Mouse (Mus musculus) CH12.LX (cell line): ENCODE measurements at regions not wholly inside any gene's neighbourhood (a gene's known extent, or its start where the extent isn't known, plus 50 kb on each side); places are given as distances from the start of the nearest gene placed in this dataset.

Experiments used
- DNase-seq: peaks from one replicate; pipeline ENCODE4 v3.0.0-alpha.2; 2013; ENCODE audit errors: extremely low read depth
- H3K27ac ChIP-seq: 2 replicates; pipeline ENCODE4 v1.5.1; 2012; ENCODE audit warnings: low read depth, mild to moderate bottlenecking, control low read depth, moderate library complexity; ENCODE audit not compliant: insufficient read depth
- H3K27me3 ChIP-seq: replicated peaks from 2 replicates; pipeline ENCODE3; 2012; ENCODE audit warnings: inconsistent platforms
- H3K36me3 ChIP-seq, 2 experiments: replicated peaks in 1 of 2; 2 replicates each; pipeline versions ENCODE3 to v1.6.1; 2012; ENCODE audit warnings: inconsistent platforms in 1 of 2, low read length in 1 of 2, mild to moderate bottlenecking in 1 of 2, mixed read lengths in 1 of 2, moderate library complexity in 1 of 2; ENCODE audit not compliant: control insufficient read depth in 1 of 2, insufficient read depth in 1 of 2
- H3K4me1 ChIP-seq, 2 experiments: 2 replicates each; pipeline ENCODE4 v1.6.1; 2012; ENCODE audit warnings: inconsistent platforms in 1 of 2, moderate library complexity in 1 of 2; ENCODE audit not compliant: insufficient read depth in 2 of 2, control insufficient read depth in 1 of 2
- H3K4me2 ChIP-seq: 2 replicates; pipeline ENCODE4 v1.6.1; 2012; ENCODE audit warnings: low read depth, mild to moderate bottlenecking, control low read depth; ENCODE audit not compliant: poor library complexity, insufficient read depth, severe bottlenecking
- H3K4me3 ChIP-seq, 3 experiments: fragments of 150-350 bp in 1 of 3; sonication (generic) in 1 of 3; replicated peaks in 1 of 3; 2 replicates each; pipeline versions ENCODE3 to v1.5.1; 2011 to 2012; ENCODE audit warnings: low read depth in 2 of 3, low read length in 2 of 3, mild to moderate bottlenecking in 2 of 3, moderate library complexity in 2 of 3, control low read depth in 1 of 3, improper control_type of control experiment in 1 of 3, inconsistent platforms in 1 of 3, mixed read lengths in 1 of 3; ENCODE audit not compliant: poor library complexity in 1 of 3
- H3K79me2 ChIP-seq: replicated peaks from 2 replicates; pipeline ENCODE4 v1.6.1; 2012; ENCODE audit warnings: mild to moderate bottlenecking, moderate library complexity; ENCODE audit not compliant: control insufficient read depth, poor library complexity, insufficient read depth, severe bottlenecking; ENCODE audit errors: extremely low read depth
- H3K9ac ChIP-seq: 2 replicates; pipeline ENCODE4 v1.6.1; 2012; ENCODE audit warnings: low read depth, mild to moderate bottlenecking, control low read depth, moderate library complexity; ENCODE audit not compliant: insufficient read depth
- H3K9me3 ChIP-seq: replicated peaks from 2 replicates; pipeline ENCODE3; 2012; ENCODE audit warnings: low read length, inconsistent platforms, mixed read lengths
- BHLHE40 ChIP-seq: IDR thresholded peaks from 2 replicates; pipeline ENCODE4 v1.6.1; 2011; ENCODE audit warnings: mild to moderate bottlenecking, low read depth, low read length, improper control_type of control experiment
- CHD1 ChIP-seq: IDR thresholded peaks from 2 replicates; pipeline ENCODE4 v1.6.1; 2012; ENCODE audit warnings: low read depth, low read length, improper control_type of control experiment, inconsistent platforms
- CTCF ChIP-seq, 2 experiments: IDR thresholded peaks in 1 of 2; conservative IDR thresholded peaks in 1 of 2; 2 replicates each; pipeline ENCODE4 v1.5.1; 2011 to 2012; ENCODE audit warnings: low read depth in 2 of 2, low read length in 2 of 2, improper control_type of control experiment in 1 of 2, inconsistent platforms in 1 of 2, mild to moderate bottlenecking in 1 of 2, moderate library complexity in 1 of 2
- E2F4 ChIP-seq: IDR thresholded peaks from 2 replicates; pipeline ENCODE4 v1.6.1; 2011; ENCODE audit warnings: low read depth, low read length, improper control_type of control experiment; ENCODE audit not compliant: insufficient replicate concordance
- EP300 ChIP-seq: IDR thresholded peaks from 2 replicates; pipeline ENCODE4 v1.6.1; 2011; ENCODE audit warnings: low read length, improper control_type of control experiment
- ETS1 ChIP-seq: conservative IDR thresholded peaks from 2 replicates; pipeline ENCODE4 v1.6.1; 2012; ENCODE audit warnings: low read depth, mild to moderate bottlenecking, inconsistent platforms, low read length, improper control_type of control experiment, moderate library complexity
- GABPA ChIP-seq: IDR thresholded peaks from 2 replicates; pipeline ENCODE4 v1.6.1; 2012; ENCODE audit warnings: low read depth, low read length, improper control_type of control experiment, inconsistent platforms; ENCODE audit not compliant: insufficient replicate concordance
- HCFC1 ChIP-seq: IDR thresholded peaks from 2 replicates; pipeline ENCODE4 v1.6.1; 2012; ENCODE audit warnings: low read depth, mild to moderate bottlenecking, inconsistent platforms, low read length, improper control_type of control experiment
- JUN ChIP-seq: IDR thresholded peaks from 2 replicates; pipeline ENCODE4 v1.6.1; 2011; ENCODE audit warnings: low read depth, mild to moderate bottlenecking, low read length, improper control_type of control experiment, moderate library complexity; ENCODE audit not compliant: insufficient read depth
- JUND ChIP-seq: conservative IDR thresholded peaks from 2 replicates; pipeline ENCODE4 v1.6.1; 2011; ENCODE audit warnings: low read depth, low read length, improper control_type of control experiment
- MAFK ChIP-seq: IDR thresholded peaks from 2 replicates; pipeline ENCODE4 v1.6.1; 2011; ENCODE audit warnings: low read length, improper control_type of control experiment; ENCODE audit not compliant: insufficient replicate concordance
- MAZ ChIP-seq: IDR thresholded peaks from 2 replicates; pipeline ENCODE4 v1.6.1; 2012; ENCODE audit warnings: low read depth, mild to moderate bottlenecking, inconsistent platforms, low read length, improper control_type of control experiment, moderate library complexity
- MXI1 ChIP-seq: IDR thresholded peaks from 2 replicates; pipeline ENCODE4 v1.6.1; 2011; ENCODE audit warnings: mild to moderate bottlenecking, low read depth, low read length, improper control_type of control experiment
- MYC ChIP-seq: IDR thresholded peaks from 2 replicates; pipeline ENCODE4 v1.6.1; 2011; ENCODE audit warnings: low read depth, mild to moderate bottlenecking, improper control_type of control experiment, low read length
- NELFE ChIP-seq: IDR thresholded peaks from 2 replicates; pipeline ENCODE4 v1.6.1; 2011; ENCODE audit warnings: low read depth, low read length, improper control_type of control experiment
- POLR2A ChIP-seq: IDR thresholded peaks from 2 replicates; pipeline ENCODE4 v1.6.1; 2011; ENCODE audit warnings: low read depth, mild to moderate bottlenecking, improper control_type of control experiment, low read length
- POLR2AphosphoS2 ChIP-seq: IDR thresholded peaks from 2 replicates; pipeline ENCODE4 v1.6.1; 2011; ENCODE audit warnings: low read depth, low read length, improper control_type of control experiment
- RAD21 ChIP-seq: IDR thresholded peaks from 2 replicates; pipeline ENCODE4 v1.6.1; 2011; ENCODE audit warnings: low read depth, mild to moderate bottlenecking, low read length, improper control_type of control experiment, moderate library complexity
- RCOR1 ChIP-seq: conservative IDR thresholded peaks from 2 replicates; pipeline ENCODE4 v1.6.1; 2012; ENCODE audit warnings: low read depth, mild to moderate bottlenecking, inconsistent platforms, low read length, improper control_type of control experiment
- SIN3A ChIP-seq: IDR thresholded peaks from 2 replicates; pipeline ENCODE4 v1.6.1; 2012; ENCODE audit warnings: low read length, improper control_type of control experiment, inconsistent platforms
- TBP ChIP-seq: conservative IDR thresholded peaks from 2 replicates; pipeline ENCODE4 v1.6.1; 2011; ENCODE audit warnings: low read depth, low read length, improper control_type of control experiment
- TCF12 ChIP-seq: IDR thresholded peaks from 2 replicates; pipeline ENCODE4 v1.6.1; 2014; ENCODE audit warnings: low read depth, mild to moderate bottlenecking, inconsistent platforms, low read length, improper control_type of control experiment
- UBTF ChIP-seq: IDR thresholded peaks from 2 replicates; pipeline ENCODE4 v1.6.1; 2012; ENCODE audit warnings: low read depth, mild to moderate bottlenecking, inconsistent platforms, low read length, improper control_type of control experiment, moderate library complexity
- USF1 ChIP-seq: IDR thresholded peaks from 2 replicates; pipeline ENCODE4 v1.6.1; 2014; ENCODE audit warnings: low read depth, mild to moderate bottlenecking, inconsistent platforms, low read length, improper control_type of control experiment
- ZC3H11A ChIP-seq: IDR thresholded peaks from 2 replicates; pipeline ENCODE4 v1.6.1; 2012; ENCODE audit warnings: low read depth, mild to moderate bottlenecking, inconsistent platforms, low read length, improper control_type of control experiment
- ZKSCAN1 ChIP-seq: IDR thresholded peaks from 2 replicates; pipeline ENCODE4 v1.6.1; 2012; ENCODE audit warnings: low read depth, inconsistent platforms, low read length, improper control_type of control experiment, borderline replicate concordance
- ZMIZ1 ChIP-seq: IDR thresholded peaks from 2 replicates; pipeline ENCODE4 v1.6.1; 2012; ENCODE audit warnings: low read depth, mild to moderate bottlenecking, inconsistent platforms, low read length, improper control_type of control experiment
- ZNF384 ChIP-seq: IDR thresholded peaks from 2 replicates; pipeline ENCODE4 v1.6.1; 2012; ENCODE audit warnings: low read depth, low read length, improper control_type of control experiment, inconsistent platforms
- dilution Hi-C: fragments of 300-500 bp; cut with MboI; formaldehyde crosslinking; loops from 2 replicates; pipeline ENCODE4 v1.14.3; 2020; ENCODE audit warnings: low sequenced_read_pairs; ENCODE audit not compliant: extremely low pct_unique_long_range_greater_than_20kb, extremely low pct_ligation_motif_present
- in situ Hi-C: fragments of 300-500 bp; cut with MboI; formaldehyde crosslinking; loops from 3 replicates; pipeline ENCODE4 v1.14.3; 2019; ENCODE audit warnings: low sequenced_read_pairs, low pct_ligation_motif_present, low pct_unique_long_range_greater_than_20kb, mixed read lengths

DNA sequence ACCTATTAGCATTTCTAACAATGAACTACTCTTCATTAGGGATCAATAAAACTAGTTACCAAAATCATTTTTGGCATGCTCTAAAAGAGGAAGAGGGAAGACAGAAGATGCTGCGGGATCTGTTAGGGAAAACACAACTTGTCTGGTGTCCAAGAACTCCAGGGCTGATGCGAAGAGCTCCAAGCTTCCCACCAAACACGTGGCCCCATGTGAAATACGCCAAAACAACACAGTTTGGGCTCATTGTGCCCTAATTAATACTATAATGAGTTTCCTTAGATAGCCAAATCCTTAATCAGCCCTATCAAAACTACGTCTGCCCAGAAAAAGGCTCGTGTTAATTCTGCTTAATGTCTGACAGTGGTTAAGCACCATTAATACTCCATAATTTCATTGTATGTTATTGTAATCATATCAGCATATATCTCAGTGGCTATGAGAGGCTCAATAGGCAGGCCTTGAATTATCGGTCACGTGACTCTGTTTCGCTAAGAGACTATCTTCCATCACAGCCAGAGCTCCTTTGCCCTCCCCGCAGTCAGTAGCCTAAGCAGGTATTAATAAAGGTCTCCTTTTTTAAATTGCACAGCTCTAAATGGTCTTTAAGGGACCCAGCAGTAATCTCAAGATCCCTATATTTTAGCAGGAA, 223.6 kb upstream of the Pou3f3 start:
- Histone ChIP-seq H3K9me3 (peaks cover 66% of the 10 kb centered on the region), H3K4me3 (no peak overlapping the region), H3K4me2 (no peak overlapping the region), H3K9ac (no peak overlapping the region), H3K36me3 (no peaks in the 10 kb centered on the region), H3K4me1 (no peaks in the 10 kb centered on the region), H3K27me3 (no peaks in the 10 kb centered on the region), H3K79me2 (no peaks in the 10 kb centered on the region), H3K27ac (no peak overlapping the region)
- no peak for DNase-seq
- in situ Hi-C loops (no loop called here), dilution Hi-C loops (no loop called here)
- TF ChIP-seq GABPA, result no peak
- TF ChIP-seq MAFK, result no peak
- no peak for TF ChIP-seq ZMIZ1
- no peak for TF ChIP-seq ETS1
- no peak for TF ChIP-seq CHD1
- TF ChIP-seq NELFE, result no peak
- TF ChIP-seq EP300, result no peak
- no peak for TF ChIP-seq E2F4
- TF ChIP-seq MAZ, result no peak
- TF ChIP-seq JUN, result no peak
- no peak for TF ChIP-seq ZC3H11A
- no peak for TF ChIP-seq POLR2A
- no peak for TF ChIP-seq JUND
- no peak for TF ChIP-seq HCFC1
- TF ChIP-seq USF1, result no peak
- no peak for TF ChIP-seq POLR2AphosphoS2
- TF ChIP-seq MYC, result no peak
- no peak for TF ChIP-seq BHLHE40
- TF ChIP-seq TCF12, result no peak
- TF ChIP-seq TBP, result no peak

DNA sequence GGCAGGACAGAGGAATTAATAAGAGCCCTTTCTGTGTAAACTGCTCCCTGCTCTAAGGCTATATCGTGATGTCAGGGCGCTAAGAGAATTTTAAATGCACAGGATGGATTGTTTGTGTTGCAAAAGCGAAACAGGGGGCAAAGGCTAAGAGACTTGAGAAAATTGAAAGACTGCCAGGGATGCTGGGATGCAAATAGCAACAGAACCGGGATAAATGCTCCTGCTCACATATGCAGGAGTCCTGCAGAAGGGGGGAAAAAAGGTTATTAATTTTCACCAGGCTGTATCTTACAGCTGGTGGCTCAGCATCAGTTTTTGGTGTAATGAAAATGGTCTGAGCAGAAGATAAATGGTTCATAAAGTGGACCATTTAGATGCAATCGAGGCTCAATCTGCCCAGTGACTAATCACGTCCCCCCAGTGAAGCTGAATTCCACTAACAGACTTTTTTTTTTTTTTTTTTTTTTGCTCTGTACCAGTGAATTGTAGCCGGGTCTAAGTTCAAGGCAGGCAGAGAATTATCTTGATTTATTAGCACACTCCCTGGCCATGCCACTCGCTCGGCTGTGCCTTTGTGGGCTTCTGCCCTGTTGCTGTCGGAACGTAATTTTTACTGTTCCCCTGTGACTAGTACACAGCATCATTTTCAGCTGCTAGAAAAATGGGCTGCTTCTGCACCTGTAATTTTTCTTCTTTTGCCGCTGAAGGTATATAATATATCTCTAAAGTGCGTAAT, 222.9 kb upstream of the Pou3f3 start:
- Histone ChIP-seq H3K9me3 (peaks cover 66% of the 10 kb centered on the region), H3K27me3 (no peaks in the 10 kb centered on the region), H3K4me3 (no peak overlapping the region), H3K79me2 (no peaks in the 10 kb centered on the region), H3K4me2 (no peak overlapping the region), H3K27ac (no peak overlapping the region), H3K4me1 (no peaks in the 10 kb centered on the region), H3K36me3 (no peaks in the 10 kb centered on the region), H3K9ac (no peak overlapping the region)
- dilution Hi-C loops (no loop called here), in situ Hi-C loops (no loop called here)
- DNase-seq, result no peak
- TF ChIP-seq HCFC1, result no peak
- no peak for TF ChIP-seq ZKSCAN1
- no peak for TF ChIP-seq CHD1
- TF ChIP-seq SIN3A, result no peak
- no peak for TF ChIP-seq MAFK
- TF ChIP-seq RAD21, result no peak
- TF ChIP-seq ZNF384, result no peak
- no peak for TF ChIP-seq MXI1
- TF ChIP-seq RCOR1, result no peak
- no peak for TF ChIP-seq TCF12
- TF ChIP-seq ZC3H11A, result no peak
- TF ChIP-seq UBTF, result no peak
- no peak for TF ChIP-seq EP300
- no peak for TF ChIP-seq CTCF (conservative IDR thresholded peaks at IDR 0.05 in 1 of 2, IDR thresholded peaks at IDR 0.05 in 1 of 2; ENCODE audit: low read depth in 2 of 2, low read length in 2 of 2)
